Mouse (Mus musculus) testis, adult 2 months (tissue): ENCODE measurements around the gene Clspn. TPM values are rescaled to one million over a fixed set of nuclear protein-coding genes. Genes with fewer than 3 reads are reported as not detected.
A peak's percentile ranks its signal among the peaks of the same experiment; 100 is the strongest.

Source experiments
- H3K27ac ChIP-seq: fragments of 200-500 bp; 2 replicates; pipeline ENCODE4 v1.5.1; 2012; ENCODE audit warnings: low read depth, low read length; ENCODE audit not compliant: control insufficient read depth, insufficient read depth
- H3K27me3 ChIP-seq: fragments of 200-500 bp; 2 replicates; pipeline ENCODE4 v1.6.1; 2012; ENCODE audit warnings: mild to moderate bottlenecking, low read length, moderate library complexity; ENCODE audit not compliant: control insufficient read depth, insufficient read depth
- H3K36me3 ChIP-seq: fragments of 200-500 bp; 2 replicates; pipeline ENCODE4 v1.6.1; 2012; ENCODE audit warnings: mild to moderate bottlenecking, low read length; ENCODE audit not compliant: control insufficient read depth, insufficient read depth
- H3K4me1 ChIP-seq: fragments of 200-500 bp; 2 replicates; pipeline ENCODE4 v1.6.1; 2012; ENCODE audit warnings: low read length; ENCODE audit not compliant: control insufficient read depth, insufficient read depth
- H3K4me3 ChIP-seq: fragments of 200-500 bp; 2 replicates; pipeline ENCODE4 v1.5.1; 2012; ENCODE audit warnings: low read depth, mild to moderate bottlenecking, low read length, moderate library complexity, mixed read lengths; ENCODE audit not compliant: control insufficient read depth
- CTCF ChIP-seq: fragments of 200-500 bp; IDR thresholded peaks from 2 replicates; pipeline ENCODE4 v1.5.1; 2012; ENCODE audit warnings: low read depth, mild to moderate bottlenecking, inconsistent platforms, low read length, moderate library complexity; ENCODE audit not compliant: control insufficient read depth, insufficient read depth, insufficient replicate concordance
- POLR2A ChIP-seq: fragments of 200-500 bp; IDR thresholded peaks from 2 replicates; pipeline ENCODE4 v1.6.1; 2012; ENCODE audit warnings: low read depth, mild to moderate bottlenecking, inconsistent platforms, low read length, moderate library complexity; ENCODE audit not compliant: control insufficient read depth
- polyA plus RNA-seq: library from polyadenylated mRNA; depleted of rRNA; stranded (reverse); fragments of >200 nt; gene quantifications from 2 replicates; pipeline ENCODE4 v1.2.3, GENCODE M21; 2012

The Clspn gene
- polyA plus RNA-seq, 1 experiment, result 2.2 TPM

GRCm38 (mm10) chr4:126599971-126600754 lies 43.4 kb downstream of the Clspn start:
- TF ChIP-seq POLR2A (no peak), CTCF (peak; percentile 62; the same call in 1 of the 2 replicates)
- no peaks in the 10 kb centered on the region for H3K36me3 ChIP-seq
- H3K4me1 ChIP-seq, result peaks cover 2% of the 10 kb centered on the region
- H3K4me3 ChIP-seq, result no peak overlapping the region
- no peak overlapping the region for H3K27ac ChIP-seq
- no peaks in the 10 kb centered on the region for H3K27me3 ChIP-seq

DNA sequence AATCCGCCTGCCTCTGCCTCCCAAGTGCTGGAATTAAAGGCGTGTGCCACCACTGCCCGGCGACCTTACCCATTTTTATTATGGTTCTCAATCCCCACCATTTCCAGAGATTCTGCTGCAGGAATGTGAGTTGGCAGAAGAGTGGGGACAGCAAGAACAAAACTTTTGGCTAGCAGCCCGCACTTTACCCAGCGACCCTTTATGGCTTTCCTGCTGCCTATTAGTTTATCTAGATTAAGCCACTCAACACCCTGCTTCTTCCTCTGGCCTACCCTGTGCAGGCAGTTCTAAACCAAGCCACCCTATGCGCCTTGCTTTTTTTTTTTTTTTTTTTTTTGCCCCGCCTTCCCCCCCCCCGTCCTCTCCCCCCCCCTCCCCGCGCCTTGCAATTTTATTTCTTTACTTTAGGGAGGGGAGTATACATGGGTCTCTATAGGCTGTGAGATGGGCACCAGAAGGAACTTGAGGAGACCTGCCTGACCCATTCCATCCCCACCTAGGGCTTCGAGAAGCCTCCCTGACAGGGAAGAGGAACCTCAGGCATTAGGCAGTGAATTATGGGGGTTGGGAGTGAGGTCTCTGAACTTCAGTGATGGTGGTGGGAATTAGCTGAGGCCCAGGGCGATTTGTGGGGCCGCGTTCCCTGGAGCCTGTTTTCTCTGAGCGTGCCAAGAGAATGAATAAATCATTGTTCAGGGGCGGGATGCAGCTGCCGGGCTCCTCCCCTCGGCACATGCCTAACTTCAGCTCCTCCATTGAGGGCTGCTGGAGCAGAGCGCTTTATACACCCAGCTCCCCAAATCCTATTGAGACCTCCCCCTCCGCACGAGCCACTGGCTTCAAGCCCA lies 45.1 kb downstream of the Clspn start:
- H3K4me3 ChIP-seq, result no peak overlapping the region
- no peaks in the 10 kb centered on the region for H3K27me3 ChIP-seq
- H3K36me3 ChIP-seq, result no peaks in the 10 kb centered on the region
- TF ChIP-seq POLR2A (no peak), CTCF (no peak)
- H3K27ac ChIP-seq, result no peak overlapping the region
- H3K4me1 ChIP-seq, result peaks cover 2% of the 10 kb centered on the region

- TF ChIP-seq CTCF (no peak), POLR2A (no peak)
- Histone ChIP-seq H3K4me3 (no peak overlapping the region), H3K27ac (no peak overlapping the region), H3K36me3 (no peaks in the 10 kb centered on the region), H3K4me1 (peaks cover 2% of the 10 kb centered on the region), H3K27me3 (no peaks in the 10 kb centered on the region)
Observed at GRCm38 (mm10) chr4:126602445-126602762, 45.7 kb downstream of the Clspn start.

GRCm38 (mm10) chr4:126604141-126604540 lies 47.4 kb downstream of the Clspn start:
- TF ChIP-seq CTCF (no peak), POLR2A (no peak)
- Histone ChIP-seq H3K4me3 (no peak overlapping the region), H3K27ac (no peak overlapping the region), H3K27me3 (no peaks in the 10 kb centered on the region), H3K36me3 (no peaks in the 10 kb centered on the region), H3K4me1 (peaks cover 2% of the 10 kb centered on the region)

DNA sequence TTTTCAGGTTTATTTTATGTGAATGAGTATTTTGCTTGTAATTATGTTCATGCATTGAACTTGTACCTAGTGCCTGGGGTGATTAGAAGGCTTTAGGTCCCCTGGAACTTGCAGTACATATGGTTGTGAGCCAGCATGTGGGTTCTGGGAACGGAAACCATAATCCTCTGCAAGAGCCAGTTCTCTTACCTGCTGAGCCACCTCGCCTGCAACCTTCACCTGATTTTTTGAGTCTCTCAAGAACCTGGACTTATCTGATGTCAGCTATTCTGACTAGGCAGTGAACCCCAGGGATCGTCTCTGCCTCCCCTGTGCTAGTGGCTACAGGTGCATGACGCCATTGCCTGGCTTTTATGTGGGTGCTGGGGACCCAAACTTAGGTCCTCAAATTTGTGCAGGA lies 49.0 kb downstream of the Clspn start:
- Histone ChIP-seq H3K36me3 (no peaks in the 10 kb centered on the region), H3K4me1 (peaks cover 8% of the 10 kb centered on the region), H3K4me3 (no peak overlapping the region), H3K27ac (no peak overlapping the region), H3K27me3 (no peaks in the 10 kb centered on the region)
- TF ChIP-seq POLR2A, result no peak

DNA sequence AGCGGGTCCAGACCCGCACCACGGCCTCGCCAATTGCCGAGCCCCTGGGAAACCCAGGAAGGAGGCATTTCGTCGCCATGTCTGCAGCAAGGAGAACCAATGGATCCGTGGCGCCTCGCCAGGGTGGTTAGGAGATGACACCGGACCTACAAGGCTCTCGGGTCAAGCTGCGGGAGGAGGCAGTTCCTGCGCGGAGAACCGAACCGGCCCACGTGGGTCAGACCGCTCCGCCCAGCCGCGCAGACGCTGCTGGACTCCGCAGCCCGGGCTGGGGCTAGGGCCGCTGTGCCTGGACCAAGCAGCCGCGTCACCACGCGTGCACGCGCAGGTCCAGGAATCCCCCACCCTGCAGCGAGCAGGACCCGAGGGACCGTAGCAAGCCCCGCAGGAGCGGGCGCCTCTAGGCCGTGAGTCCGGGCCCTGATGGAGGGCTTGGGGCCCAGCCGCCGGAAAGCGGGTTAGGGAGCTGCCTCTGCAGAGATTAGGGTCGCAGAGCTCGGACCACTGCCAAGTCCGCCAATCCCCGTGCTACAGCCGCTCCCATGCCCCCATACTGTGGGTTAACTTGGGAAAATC lies 53.0 kb downstream of the Clspn start, which contains the start of gene 5730409E04Rik:
Gene 5730409E04Rik, plus strand, starts transcription at position 213 of the 576 bp plus-strand sequence.
- Histone ChIP-seq H3K4me1 (peaks cover 8% of the 10 kb centered on the region), H3K36me3 (no peaks in the 10 kb centered on the region), H3K27ac (peak within 1 kb of the TSS; percentile 2; the same call in 1 of the 2 replicates), H3K4me3 (peak within 1 kb of the TSS; percentile 83), H3K27me3 (no peaks in the 10 kb centered on the region)
- TF ChIP-seq POLR2A (peak; percentile 56; the same call in 1 of the 2 replicates), CTCF (no peak)

GRCm38 (mm10) chr4:126611991-126612390 lies 55.3 kb downstream of the Clspn start:
- TF ChIP-seq CTCF, result no peak
- TF ChIP-seq POLR2A, result no peak
- H3K27ac ChIP-seq, result no peak overlapping the region
- H3K27me3 ChIP-seq, result no peaks in the 10 kb centered on the region
- no peaks in the 10 kb centered on the region for H3K36me3 ChIP-seq
- H3K4me1 ChIP-seq, result peaks cover 8% of the 10 kb centered on the region
- H3K4me3 ChIP-seq, result no peak overlapping the region
